Mouse (Mus musculus) cerebellum, adult 2 months (tissue): ENCODE results near the gene 1500011B03Rik.

Source experiments
- CTCF ChIP-seq: fragments of 200-500 bp; IDR thresholded peaks from 2 replicates; pipeline ENCODE4 v1.5.1; 2011; ENCODE audit warnings: low read depth, mild to moderate bottlenecking, control low read depth, low read length, moderate library complexity, borderline replicate concordance; ENCODE audit not compliant: insufficient read depth
- POLR2A ChIP-seq: fragments of 200-500 bp; IDR thresholded peaks from 2 replicates; pipeline ENCODE4 v1.6.1; 2011; ENCODE audit warnings: low read length, control low read depth, borderline replicate concordance; ENCODE audit not compliant: insufficient read depth

DNA sequence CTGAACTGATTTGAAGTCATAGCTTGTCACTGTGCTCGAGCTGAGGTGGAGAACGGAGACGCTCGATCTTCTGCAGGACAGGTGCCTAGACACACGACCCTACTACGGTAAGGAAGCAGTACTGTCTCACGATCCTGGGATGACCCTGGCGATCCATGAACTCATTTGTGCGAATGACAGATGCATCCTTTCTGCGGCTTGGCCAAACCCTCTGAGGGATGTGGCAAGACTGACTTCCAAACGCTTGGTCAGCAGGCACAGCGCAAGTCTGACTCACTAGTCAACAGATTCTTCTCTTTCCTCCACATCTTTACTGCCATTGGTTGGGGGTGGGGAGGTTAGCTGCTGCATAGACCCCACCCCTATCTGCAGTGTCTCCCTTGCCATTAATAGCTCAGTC is 4.2 kb upstream of the 1500011B03Rik start:
- no peak for TF ChIP-seq CTCF
- TF ChIP-seq POLR2A, result no peak
